Mouse (Mus musculus) hindbrain, embryonic 14.5 days (tissue): Measurements from ENCODE around the gene Cd96. TPM values are rescaled to one million over a fixed set of nuclear protein-coding genes. Genes with fewer than 3 reads are reported as not detected.

ENCODE experiments used
- polyA plus RNA-seq: library from polyadenylated mRNA; unstranded; fragments of >200 nt; fragmentation: Nextera tagmentation; extraction: Ambion mirVana; gene quantifications from 2 replicates; pipeline ENCODE4 v1.2.1, GENCODE M21; 2014

The Cd96 gene
- polyA plus RNA-seq, 1 experiment from 2014 or later: not detected

Other genes with a start within 250 kb of the Cd96 start
- 6.8 and 7.5 TPM in 2 replicates for gene Phldb2, start 166.7 kb downstream of the Cd96 start, polyA plus RNA-seq
- gene Plcxd2, start 110.0 kb downstream of the Cd96 start, polyA plus RNA-seq: 11.2 and 13.8 TPM in 2 replicates
- 3.0 and 3.3 TPM in 2 replicates for gene Gm4737, start 34.8 kb upstream of the Cd96 start, polyA plus RNA-seq